Mouse (Mus musculus): Measurements from ENCODE around the gene Orm1. TPM values are rescaled to one million over a fixed set of nuclear protein-coding genes. Genes with fewer than 3 reads are reported as not detected.

The Orm1 gene
- polyA plus RNA-seq, 1 experiment, result 5.3 TPM

GRCm38 (mm10) chr4:63346659-63347058 is 2.3 kb downstream of the Orm1 start:
- Histone ChIP-seq H3K27me3 (ENCODE audit: control insufficient read depth, insufficient read depth, low read length) (no peaks in the 10 kb centered on the region), H3K27ac (ENCODE audit: control insufficient read depth, insufficient read depth, low read length) (no peak overlapping the region), H3K36me3 (ENCODE audit: control insufficient read depth, insufficient read depth, low read length) (no peaks in the 10 kb centered on the region), H3K4me3 (ENCODE audit: control insufficient read depth, insufficient read depth, low read length) (no peak overlapping the region), H3K4me1 (replicated peaks; ENCODE audit: control insufficient read depth, insufficient read depth, low read length) (no peaks in the 10 kb centered on the region)
- 92% methylated on average over 4 of the region's 4 CpGs for WGBS
- DNase-seq, result no peak
- TF ChIP-seq POLR2A (IDR thresholded peaks at IDR 0.05; ENCODE audit: control insufficient read depth, extremely low read depth, insufficient read depth, low read length, poor library complexity), result no peak
- no peak for TF ChIP-seq CTCF (IDR thresholded peaks at IDR 0.05; ENCODE audit: borderline replicate concordance, control insufficient read depth, extremely low read depth, insufficient read depth, low read length, poor library complexity)

GRCm38 (mm10) chr4:63348524-63348923 is 4.2 kb downstream of the Orm1 start:
- Histone ChIP-seq H3K4me1 (replicated peaks; ENCODE audit: control insufficient read depth, insufficient read depth, low read length) (no peaks in the 10 kb centered on the region), H3K27me3 (ENCODE audit: control insufficient read depth, insufficient read depth, low read length) (no peaks in the 10 kb centered on the region), H3K27ac (ENCODE audit: control insufficient read depth, insufficient read depth, low read length) (no peak overlapping the region), H3K36me3 (ENCODE audit: control insufficient read depth, insufficient read depth, low read length) (no peaks in the 10 kb centered on the region), H3K4me3 (ENCODE audit: control insufficient read depth, insufficient read depth, low read length) (no peak overlapping the region)
- no peak for TF ChIP-seq POLR2A (IDR thresholded peaks at IDR 0.05; ENCODE audit: control insufficient read depth, extremely low read depth, insufficient read depth, low read length, poor library complexity)
- no peak for TF ChIP-seq CTCF (IDR thresholded peaks at IDR 0.05; ENCODE audit: borderline replicate concordance, control insufficient read depth, extremely low read depth, insufficient read depth, low read length, poor library complexity)
- WGBS, result 90% methylated on average over 6 of the region's 6 CpGs
- no peak for DNase-seq

GRCm38 (mm10) chr4:63355877-63356665 is 11.7 kb downstream of the Orm1 start, which contains the start of gene Orm3:
Orm3 (plus strand) TSS chr4:63356162.
- H3K4me1 ChIP-seq (replicated peaks; ENCODE audit: control insufficient read depth, insufficient read depth, low read length), result no peaks in the 10 kb centered on the region
- H3K27me3 ChIP-seq (ENCODE audit: control insufficient read depth, insufficient read depth, low read length), result no peaks in the 10 kb centered on the region
- H3K27ac ChIP-seq (ENCODE audit: control insufficient read depth, insufficient read depth, low read length), result no peak within 1 kb of the TSS
- DNase-seq, result no peak
- no peaks in the 10 kb centered on the region for H3K36me3 ChIP-seq (ENCODE audit: control insufficient read depth, insufficient read depth, low read length)
- H3K4me3 ChIP-seq (ENCODE audit: control insufficient read depth, insufficient read depth, low read length), result no peak within 1 kb of the TSS
- 24% methylated on average over 4 of the region's 4 CpGs for WGBS
- no peak for TF ChIP-seq POLR2A (IDR thresholded peaks at IDR 0.05; ENCODE audit: control insufficient read depth, extremely low read depth, insufficient read depth, low read length, poor library complexity)
- TF ChIP-seq CTCF (IDR thresholded peaks at IDR 0.05; ENCODE audit: borderline replicate concordance, control insufficient read depth, extremely low read depth, insufficient read depth, low read length, poor library complexity), result no peak

- no peak for DNase-seq
Observed at GRCm38 (mm10) chr4:63356981-63357570, 12.7 kb downstream of the Orm1 start.

GRCm38 (mm10) chr4:63359861-63360260 is 15.5 kb downstream of the Orm1 start:
- Histone ChIP-seq H3K4me3 (ENCODE audit: control insufficient read depth, insufficient read depth, low read length) (no peak overlapping the region), H3K36me3 (ENCODE audit: control insufficient read depth, insufficient read depth, low read length) (no peaks in the 10 kb centered on the region), H3K27ac (ENCODE audit: control insufficient read depth, insufficient read depth, low read length) (no peak overlapping the region), H3K4me1 (replicated peaks; ENCODE audit: control insufficient read depth, insufficient read depth, low read length) (no peaks in the 10 kb centered on the region), H3K27me3 (ENCODE audit: control insufficient read depth, insufficient read depth, low read length) (no peaks in the 10 kb centered on the region)
- no peak for TF ChIP-seq CTCF (IDR thresholded peaks at IDR 0.05; ENCODE audit: borderline replicate concordance, control insufficient read depth, extremely low read depth, insufficient read depth, low read length, poor library complexity)
- TF ChIP-seq POLR2A (IDR thresholded peaks at IDR 0.05; ENCODE audit: control insufficient read depth, extremely low read depth, insufficient read depth, low read length, poor library complexity), result no peak
- 91% methylated on average over 6 of the region's 6 CpGs for WGBS
- DNase-seq, result no peak

More at GRCm38 (mm10) chr4:63356981-63357570, 12.7 kb downstream of the Orm1 start:
- TF ChIP-seq CTCF (IDR thresholded peaks at IDR 0.05; ENCODE audit: borderline replicate concordance, control insufficient read depth, extremely low read depth, insufficient read depth, low read length, poor library complexity) (no peak), POLR2A (IDR thresholded peaks at IDR 0.05; ENCODE audit: control insufficient read depth, extremely low read depth, insufficient read depth, low read length, poor library complexity) (no peak)
- Histone ChIP-seq H3K27ac (ENCODE audit: control insufficient read depth, insufficient read depth, low read length) (no peak overlapping the region), H3K4me1 (replicated peaks; ENCODE audit: control insufficient read depth, insufficient read depth, low read length) (no peaks in the 10 kb centered on the region), H3K27me3 (ENCODE audit: control insufficient read depth, insufficient read depth, low read length) (no peaks in the 10 kb centered on the region), H3K4me3 (ENCODE audit: control insufficient read depth, insufficient read depth, low read length) (no peak overlapping the region), H3K36me3 (ENCODE audit: control insufficient read depth, insufficient read depth, low read length) (no peaks in the 10 kb centered on the region)
- 92% methylated on average over 2 of the region's 2 CpGs for WGBS

- no peak for TF ChIP-seq POLR2A (IDR thresholded peaks at IDR 0.05; ENCODE audit: control insufficient read depth, extremely low read depth, insufficient read depth, low read length, poor library complexity)
- no peak for TF ChIP-seq CTCF (IDR thresholded peaks at IDR 0.05; ENCODE audit: borderline replicate concordance, control insufficient read depth, extremely low read depth, insufficient read depth, low read length, poor library complexity)
- Histone ChIP-seq H3K27me3 (ENCODE audit: control insufficient read depth, insufficient read depth, low read length) (no peaks in the 10 kb centered on the region), H3K4me1 (replicated peaks; ENCODE audit: control insufficient read depth, insufficient read depth, low read length) (no peaks in the 10 kb centered on the region; the same call in 1 of the 2 replicates), H3K4me3 (ENCODE audit: control insufficient read depth, insufficient read depth, low read length) (no peak within 1 kb of the TSS), H3K27ac (ENCODE audit: control insufficient read depth, insufficient read depth, low read length) (no peak within 1 kb of the TSS), H3K36me3 (ENCODE audit: control insufficient read depth, insufficient read depth, low read length) (peaks cover 2% of the 10 kb centered on the region)
- 97% methylated on average over 5 of the region's 5 CpGs for WGBS
- DNase-seq, result no peak
Observed at GRCm38 (mm10) chr4:63362150-63362549, 17.8 kb downstream of the Orm1 start, which contains the start of gene Orm2. Orm2 (plus strand) TSS chr4:63362449.

Data from thymus, adult 2 months (tissue).